Mouse (Mus musculus) left cerebral cortex, adult 18-20 months (tissue): ENCODE data around the gene Brf1. TPM values are rescaled to one million over a fixed set of nuclear protein-coding genes. Genes with fewer than 3 reads are reported as not detected.

Experiments
- DNase-seq, 2 experiments: peaks; one replicate each; pipeline ENCODE4 v3.0.0; 2021 to 2022; ENCODE audit warnings: low spot score in 2 of 2, mixed read lengths in 1 of 2
- long read RNA-seq, 2 experiments: library from polyadenylated mRNA; stranded (forward); transcript quantifications; one replicate each; pipeline ENCODE4 v2.0.0; 2021
- total RNA-seq, 2 experiments: library from RNA; stranded (reverse); gene quantifications; 2 replicates each; pipeline ENCODE4 v1.2.3; 2021

Gene Brf1
- 10 to 100 TPM; 45.0 to 47.0 TPM for total RNA-seq
- long read RNA-seq, experiment 1, partial matches to known transcripts: 2 of 6 reads
- long read RNA-seq, experiment 1, other reads (novel, unspliced or antisense): 4 of 6 reads
- long read RNA-seq, experiment 2, partial matches to known transcripts: 1 of 4 reads
- long read RNA-seq, experiment 2, other reads (novel, unspliced or antisense): 3 of 4 reads

- DNase-seq: peak; percentile 93
Measured at GRCm38 (mm10) chr12:113000294-113001132, at the start of gene Brf1. Brf1 (minus strand) TSS chr12:113000704.

GRCm38 (mm10) chr12:113049836-113050235, 49.3 kb upstream of the Brf1 start:
- no peak for DNase-seq

- no peak for DNase-seq
Measured at GRCm38 (mm10) chr12:113048103-113048502, 47.6 kb upstream of the Brf1 start.

- no peak for DNase-seq
Measured at GRCm38 (mm10) chr12:113046861-113047260, 46.4 kb upstream of the Brf1 start.

GRCm38 (mm10) chr12:113044916-113045677, 44.6 kb upstream of the Brf1 start:
- DNase-seq: peak in 1 of 2 experiments; percentile 35

- DNase-seq: no peak
Measured at GRCm38 (mm10) chr12:113042543-113042942, 42.0 kb upstream of the Brf1 start.

GRCm38 (mm10) chr12:113041481-113042439, 41.3 kb upstream of the Brf1 start:
- DNase-seq: peak; percentile 48 to 50

- DNase-seq: no peak
Measured at GRCm38 (mm10) chr12:113038414-113038813, 37.9 kb upstream of the Brf1 start.

GRCm38 (mm10) chr12:113036996-113037395, 36.5 kb upstream of the Brf1 start:
- DNase-seq: no peak

GRCm38 (mm10) chr12:113035093-113035492, 34.6 kb upstream of the Brf1 start:
- DNase-seq: no peak

GRCm38 (mm10) chr12:113032296-113033250, 32.1 kb upstream of the Brf1 start:
- DNase-seq: peak in 1 of 2 experiments; percentile 34

GRCm38 (mm10) chr12:113031441-113031840, 30.9 kb upstream of the Brf1 start:
- DNase-seq: no peak

- no peak for DNase-seq
Measured at GRCm38 (mm10) chr12:113030993-113031392, 30.5 kb upstream of the Brf1 start.

GRCm38 (mm10) chr12:113030046-113030445, 29.5 kb upstream of the Brf1 start:
- no peak for DNase-seq

GRCm38 (mm10) chr12:113028898-113029297, 28.4 kb upstream of the Brf1 start:
- DNase-seq: no peak

- DNase-seq: no peak
Measured at GRCm38 (mm10) chr12:113028067-113028466, 27.6 kb upstream of the Brf1 start.

- no peak for DNase-seq
Measured at GRCm38 (mm10) chr12:113027495-113027894, 27.0 kb upstream of the Brf1 start.

- DNase-seq: no peak
Measured at GRCm38 (mm10) chr12:113026557-113026956, 26.1 kb upstream of the Brf1 start.

- DNase-seq: no peak
Measured at GRCm38 (mm10) chr12:113023082-113023481, 22.6 kb upstream of the Brf1 start.
